In genomic region chr7:113269921-113270320, GRCm38 (mm10) we compare ENCODE assay signal across 12 mouse cellular contexts.
DNase-seq lines count a peak whose midpoint lies in the region; ATAC-seq and TF ChIP-seq lines count a peak whose summit lies in the region.
"Had no signal": no experiment of that assay in that cellular context is flagged by ENCODE, and none has a peak within 500 bp of the region (broad histone marks: within the 10 kb centered on the region; RNA-seq: fewer than 3 reads in every experiment).

No protein-coding gene starts in this region.

- no peak overlapping the region for H3K9ac ChIP-seq in forebrain, embryonic 12.5 days
- no peak overlapping the region for H3K9ac ChIP-seq in forebrain, embryonic 11.5 days (ENCODE audit: low read length)
- H3K9ac ChIP-seq in midbrain, postnatal 0 days (replicated peaks; ENCODE audit: low read length, poor library complexity, severe bottlenecking), result no peak overlapping the region
- H3K9ac ChIP-seq in midbrain, embryonic 14.5 days (replicated peaks; ENCODE audit: low read length), result no peak overlapping the region
- H3K9ac ChIP-seq: limb, embryonic 15.5 days; midbrain, embryonic 12.5 days had no signal

- 0 out of 2 replicates have a peak overlapping the region, but pooled peaks have one; percentile 6 for H3K27ac ChIP-seq in forebrain, embryonic 12.5 days
- H3K27ac ChIP-seq in forebrain, embryonic 11.5 days (ENCODE audit: low read depth, low read length), result no peak overlapping the region
- no peak overlapping the region for H3K27ac ChIP-seq in midbrain, postnatal 0 days (ENCODE audit: low read depth, low read length)
- no peak overlapping the region for H3K27ac ChIP-seq in midbrain, embryonic 14.5 days (replicated peaks; ENCODE audit: low read depth, low read length)
- H3K27ac ChIP-seq: limb, embryonic 15.5 days; midbrain, embryonic 12.5 days had no signal

- DNase-seq in forebrain, embryonic 11.5 days (ENCODE audit: low spot score), result no peak
- DNase-seq in midbrain, postnatal 0 days (ENCODE audit: low spot score), result peak; percentile 34
- no peak for DNase-seq in midbrain, embryonic 14.5 days
- peak; percentile 74 to 78 for DNase-seq in cerebellum, postnatal 25 days
- DNase-seq in thymus, postnatal 4 days, result peak; percentile 67
- DNase-seq in gastrocnemius, postnatal 10 days, result no peak
- no peak for DNase-seq in adrenal gland, postnatal 14 days
- DNase-seq: right cerebral cortex, postnatal 25 days had no signal

- no peak overlapping the region for H3K4me3 ChIP-seq in forebrain, embryonic 12.5 days (replicated peaks)
- H3K4me3 ChIP-seq in forebrain, embryonic 11.5 days (ENCODE audit: low read depth, low read length), result no peak overlapping the region
- H3K4me3 ChIP-seq in midbrain, postnatal 0 days (ENCODE audit: low read depth, low read length), result no peak overlapping the region
- H3K4me3 ChIP-seq in midbrain, embryonic 14.5 days (replicated peaks; ENCODE audit: low read depth, low read length), result no peak overlapping the region
- H3K4me3 ChIP-seq: erythroblast, embryonic 14.5 days; limb, embryonic 15.5 days; midbrain, embryonic 12.5 days had no signal

- no peak overlapping the region for H3K4me2 ChIP-seq in forebrain, embryonic 12.5 days
- no peak overlapping the region for H3K4me2 ChIP-seq in forebrain, embryonic 11.5 days (ENCODE audit: low read depth, low read length, severe bottlenecking)
- no peak overlapping the region for H3K4me2 ChIP-seq in midbrain, postnatal 0 days (ENCODE audit: low read depth, low read length, poor library complexity, severe bottlenecking)
- H3K4me2 ChIP-seq in midbrain, embryonic 14.5 days (ENCODE audit: low read length), result no peak overlapping the region
- H3K4me2 ChIP-seq: limb, embryonic 15.5 days; midbrain, embryonic 12.5 days had no signal

- no peaks in the 10 kb centered on the region for H3K9me3 ChIP-seq in forebrain, embryonic 12.5 days
- no peaks in the 10 kb centered on the region for H3K9me3 ChIP-seq in forebrain, embryonic 11.5 days (ENCODE audit: control insufficient read depth, low read length)
- H3K9me3 ChIP-seq in midbrain, postnatal 0 days (ENCODE audit: low read length), result no peaks in the 10 kb centered on the region
- no peaks in the 10 kb centered on the region for H3K9me3 ChIP-seq in midbrain, embryonic 14.5 days (ENCODE audit: control insufficient read depth, low read length)
- H3K9me3 ChIP-seq: limb, embryonic 15.5 days; midbrain, embryonic 12.5 days had no signal

- 0 out of 2 replicates have a peak, but pooled peaks cover 4% of the 10 kb centered on the region for H3K4me1 ChIP-seq in forebrain, embryonic 12.5 days
- H3K4me1 ChIP-seq in forebrain, embryonic 11.5 days (replicated peaks; ENCODE audit: control insufficient read depth, insufficient read depth, low read length), result no peaks in the 10 kb centered on the region
- 0 out of 2 replicates have a peak, but pooled peaks cover 6% of the 10 kb centered on the region for H3K4me1 ChIP-seq in midbrain, postnatal 0 days (ENCODE audit: insufficient read depth, low read length)
- H3K4me1 ChIP-seq in midbrain, embryonic 14.5 days (ENCODE audit: control insufficient read depth, insufficient read depth, low read length), result 0 out of 2 replicates have a peak, but pooled peaks cover 3% of the 10 kb centered on the region
- H3K4me1 ChIP-seq: limb, embryonic 15.5 days; midbrain, embryonic 12.5 days had no signal

- WGBS in forebrain, embryonic 12.5 days, result 77% methylated on average over 3 of the region's 3 CpGs
- 65% methylated on average over 3 of the region's 3 CpGs for WGBS in forebrain, embryonic 11.5 days
- 44% methylated on average over 3 of the region's 3 CpGs for WGBS in midbrain, postnatal 0 days
- WGBS in midbrain, embryonic 14.5 days, result 60% methylated on average over 3 of the region's 3 CpGs

- TF ChIP-seq CTCF in midbrain, postnatal 0 days (IDR thresholded peaks at IDR 0.05), result no peak

- no peak for ATAC-seq in forebrain, embryonic 12.5 days (ENCODE audit: low FRiP score)
- no peak for ATAC-seq in forebrain, embryonic 11.5 days (replicated peaks; ENCODE audit: low FRiP score)
- ATAC-seq in midbrain, postnatal 0 days (ENCODE audit: low FRiP score), result no peak
- no peak for ATAC-seq in midbrain, embryonic 14.5 days (ENCODE audit: low FRiP score, low TSS enrichment)

- H3K27me3 ChIP-seq in forebrain, embryonic 12.5 days, result no peaks in the 10 kb centered on the region
- no peaks in the 10 kb centered on the region for H3K27me3 ChIP-seq in forebrain, embryonic 11.5 days (ENCODE audit: control insufficient read depth, insufficient read depth, low read length)
- no peaks in the 10 kb centered on the region for H3K27me3 ChIP-seq in midbrain, postnatal 0 days (ENCODE audit: insufficient read depth, low read length)
- H3K27me3 ChIP-seq in midbrain, embryonic 14.5 days (ENCODE audit: control insufficient read depth, insufficient read depth, low read length), result no peaks in the 10 kb centered on the region
- H3K27me3 ChIP-seq: limb, embryonic 15.5 days; midbrain, embryonic 12.5 days had no signal

- no peaks in the 10 kb centered on the region for H3K36me3 ChIP-seq in forebrain, embryonic 12.5 days (replicated peaks)
- H3K36me3 ChIP-seq in forebrain, embryonic 11.5 days (ENCODE audit: control insufficient read depth, insufficient read depth, low read length), result no peaks in the 10 kb centered on the region
- H3K36me3 ChIP-seq in midbrain, postnatal 0 days (ENCODE audit: insufficient read depth, low read length), result no peaks in the 10 kb centered on the region
- H3K36me3 ChIP-seq in midbrain, embryonic 14.5 days (ENCODE audit: control insufficient read depth, insufficient read depth, low read length), result no peaks in the 10 kb centered on the region
- H3K36me3 ChIP-seq: limb, embryonic 15.5 days; midbrain, embryonic 12.5 days had no signal

Comparison
In these comparisons a context has a peak if more than half of its experiments do, and no peak if none do; other contexts are left out.
1. DNase-seq: peak in midbrain, postnatal 0 days (single experiment), cerebellum, postnatal 25 days (2 of 2) and thymus, postnatal 4 days (single experiment); none in forebrain, embryonic 11.5 days (single experiment), midbrain, embryonic 14.5 days (single experiment), gastrocnemius, postnatal 10 days (single experiment) and adrenal gland, postnatal 14 days (single experiment).